7 mouse cellular contexts compared by ENCODE assay signal in the genomic region with DNA sequence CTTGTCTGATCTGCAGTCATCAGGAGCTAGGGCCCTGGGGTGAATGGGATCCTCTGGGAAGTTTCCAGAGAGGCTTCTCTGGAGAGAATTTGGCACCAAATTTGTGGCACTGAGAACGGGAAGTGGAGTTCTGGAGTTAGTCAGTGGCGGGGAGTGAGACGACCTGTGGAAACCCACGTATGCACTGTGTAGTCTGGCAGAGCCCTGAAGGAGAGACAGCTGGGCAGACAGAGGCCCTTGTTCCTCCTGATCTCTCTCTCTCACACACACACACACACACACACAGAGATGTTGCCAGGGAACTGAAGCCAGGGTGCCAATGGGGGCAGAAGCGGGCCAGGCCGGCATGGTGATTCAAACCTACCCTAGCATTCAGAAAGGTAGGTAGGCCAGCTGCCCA. TPM values are rescaled to one million over a fixed set of nuclear protein-coding genes. Genes with fewer than 3 reads are reported as not detected.
A peak's percentile ranks its signal among the peaks of the same experiment; 100 is the strongest.
DNase-seq lines count a peak whose midpoint lies in the region; ATAC-seq and TF ChIP-seq lines count a peak whose summit lies in the region.

No protein-coding gene starts in this region.

- H3K9ac ChIP-seq in hindbrain, embryonic 12.5 days = peak overlapping the region; percentile 42; the same call in 1 of the 2 replicates
- H3K9ac ChIP-seq in hindbrain, embryonic 11.5 days (ENCODE audit: low read depth, low read length) = no peak overlapping the region
- peak overlapping the region; percentile 46; the same call in 1 of the 2 replicates for H3K9ac ChIP-seq in hindbrain, embryonic 13.5 days
- H3K9ac ChIP-seq in midbrain, embryonic 15.5 days = no peak overlapping the region

- DNase-seq in hindbrain, embryonic 11.5 days (ENCODE audit: low spot score) = no peak
- DNase-seq in embryonic facial prominence, embryonic 10.5 days (ENCODE audit: low spot score) = no peak
- no peak for DNase-seq in layer of hippocampus, adult 2 months (ENCODE audit: low spot score in 2 of 2)
- no peak for DNase-seq in layer of hippocampus, postnatal 25 days (ENCODE audit: extremely low spot score in 1 of 2, low spot score in 1 of 2)

- H3K27me3 ChIP-seq in hindbrain, embryonic 12.5 days = peaks cover 5% of the 10 kb centered on the region; the same call in 1 of the 2 replicates
- no peaks in the 10 kb centered on the region for H3K27me3 ChIP-seq in hindbrain, embryonic 11.5 days (ENCODE audit: control insufficient read depth, insufficient read depth, low read length)
- H3K27me3 ChIP-seq in embryonic facial prominence, embryonic 10.5 days (replicated peaks; ENCODE audit: low read depth, poor library complexity, severe bottlenecking) = peaks cover 26% of the 10 kb centered on the region
- H3K27me3 ChIP-seq in hindbrain, embryonic 13.5 days = peaks cover 7% of the 10 kb centered on the region; the same call in 1 of the 2 replicates
- H3K27me3 ChIP-seq in midbrain, embryonic 15.5 days (replicated peaks) = no peaks in the 10 kb centered on the region

- peaks cover 28% of the 10 kb centered on the region for H3K4me1 ChIP-seq in hindbrain, embryonic 12.5 days
- H3K4me1 ChIP-seq in hindbrain, embryonic 11.5 days (replicated peaks; ENCODE audit: control insufficient read depth, insufficient read depth, low read length) = peaks cover 9% of the 10 kb centered on the region
- peaks cover 43% of the 10 kb centered on the region for H3K4me1 ChIP-seq in embryonic facial prominence, embryonic 10.5 days
- peaks cover 37% of the 10 kb centered on the region for H3K4me1 ChIP-seq in hindbrain, embryonic 13.5 days (replicated peaks)
- peaks cover 31% of the 10 kb centered on the region for H3K4me1 ChIP-seq in midbrain, embryonic 15.5 days

- H3K9me3 ChIP-seq in hindbrain, embryonic 12.5 days (replicated peaks) = no peaks in the 10 kb centered on the region
- no peaks in the 10 kb centered on the region for H3K9me3 ChIP-seq in hindbrain, embryonic 11.5 days (ENCODE audit: control insufficient read depth, low read length)
- no peaks in the 10 kb centered on the region for H3K9me3 ChIP-seq in embryonic facial prominence, embryonic 10.5 days
- no peaks in the 10 kb centered on the region for H3K9me3 ChIP-seq in hindbrain, embryonic 13.5 days
- H3K9me3 ChIP-seq in midbrain, embryonic 15.5 days = no peaks in the 10 kb centered on the region

- H3K36me3 ChIP-seq in hindbrain, embryonic 12.5 days = no peaks in the 10 kb centered on the region
- no peaks in the 10 kb centered on the region for H3K36me3 ChIP-seq in hindbrain, embryonic 11.5 days (ENCODE audit: control insufficient read depth, insufficient read depth, low read length)
- 0 out of 2 replicates have a peak, but pooled peaks cover under 1% of the 10 kb centered on the region for H3K36me3 ChIP-seq in embryonic facial prominence, embryonic 10.5 days (replicated peaks)
- H3K36me3 ChIP-seq in hindbrain, embryonic 13.5 days = no peaks in the 10 kb centered on the region
- no peaks in the 10 kb centered on the region for H3K36me3 ChIP-seq in midbrain, embryonic 15.5 days (replicated peaks)

- peak overlapping the region; percentile 44; the same call in 1 of the 2 replicates for H3K27ac ChIP-seq in hindbrain, embryonic 12.5 days
- H3K27ac ChIP-seq in hindbrain, embryonic 11.5 days (ENCODE audit: low read depth, low read length) = no peak overlapping the region
- H3K27ac ChIP-seq in embryonic facial prominence, embryonic 10.5 days (replicated peaks) = peak overlapping the region; percentile 98; the same call in 1 of the 2 replicates
- peak overlapping the region; percentile 1; the same call in 1 of the 2 replicates for H3K27ac ChIP-seq in hindbrain, embryonic 13.5 days
- no peak overlapping the region for H3K27ac ChIP-seq in midbrain, embryonic 15.5 days
- H3K27ac ChIP-seq in layer of hippocampus, adult 2 months = no peak overlapping the region

- H3K4me2 ChIP-seq in hindbrain, embryonic 12.5 days (replicated peaks) = peak overlapping the region; percentile 85; the same call in 1 of the 2 replicates
- H3K4me2 ChIP-seq in hindbrain, embryonic 11.5 days (replicated peaks; ENCODE audit: low read depth, low read length) = no peak overlapping the region
- H3K4me2 ChIP-seq in hindbrain, embryonic 13.5 days = peak overlapping the region; percentile 95; the same call in 1 of the 2 replicates
- peak overlapping the region; percentile 92 for H3K4me2 ChIP-seq in midbrain, embryonic 15.5 days

- no peak for ATAC-seq in hindbrain, embryonic 12.5 days (ENCODE audit: low FRiP score)
- ATAC-seq in hindbrain, embryonic 11.5 days (ENCODE audit: low FRiP score) = no peak
- no peak for ATAC-seq in hindbrain, embryonic 13.5 days (ENCODE audit: low FRiP score)
- ATAC-seq in midbrain, embryonic 15.5 days (replicated peaks) = peak; percentile 7; the same call in 1 of the 2 replicates

- TF ChIP-seq CTCF in layer of hippocampus, adult 2 months (conservative IDR thresholded peaks at IDR 0.05) = no peak

- H3K4me3 ChIP-seq in hindbrain, embryonic 12.5 days = no peak overlapping the region
- H3K4me3 ChIP-seq in hindbrain, embryonic 11.5 days (ENCODE audit: low read depth, low read length) = no peak overlapping the region
- peak overlapping the region; percentile 83 for H3K4me3 ChIP-seq in embryonic facial prominence, embryonic 10.5 days
- no peak overlapping the region for H3K4me3 ChIP-seq in hindbrain, embryonic 13.5 days
- no peak overlapping the region for H3K4me3 ChIP-seq in midbrain, embryonic 15.5 days
- no peak overlapping the region for H3K4me3 ChIP-seq in layer of hippocampus, adult 2 months

- whole genome bisulfite sequencing in hindbrain, embryonic 12.5 days = 50% methylated on average over 6 of the region's 6 CpGs
- WGBS in hindbrain, embryonic 11.5 days = 53% methylated on average over 6 of the region's 6 CpGs
- 53% methylated on average over 6 of the region's 6 CpGs for WGBS in embryonic facial prominence, embryonic 10.5 days
- WGBS in hindbrain, embryonic 13.5 days = 53% methylated on average over 6 of the region's 6 CpGs
- 50% methylated on average over 6 of the region's 6 CpGs for WGBS in midbrain, embryonic 15.5 days

RNA-seq across cellular contexts. Expression of gene Vegfa, which starts 1.0 kb away (rescaled TPM):
- 4.0 and 4.7 TPM in 2 replicates for polyA plus RNA-seq in hindbrain, embryonic 12.5 days (2016; fragmentation: Nextera tagmentation; extraction: Ambion mirVana)
- 2.6 and 6.2 TPM in 2 replicates for polyA plus RNA-seq in hindbrain, embryonic 11.5 days (2014; fragmentation: Nextera tagmentation; extraction: Ambion mirVana)
- 2.1 and 2.3 TPM in 2 replicates for polyA plus RNA-seq in embryonic facial prominence, embryonic 10.5 days (2016; fragmentation: Nextera tagmentation; extraction: Ambion mirVana)
- 2.8 and 4.1 TPM in 2 replicates for polyA plus RNA-seq in hindbrain, embryonic 13.5 days (2015; fragmentation: Nextera tagmentation; extraction: Ambion mirVana)
- 4.0 and 5.4 TPM in 2 replicates for polyA plus RNA-seq in midbrain, embryonic 15.5 days (2015; fragmentation: Nextera tagmentation; extraction: Ambion mirVana)
- total RNA-seq in layer of hippocampus, adult 2 months (2021) = 10 to 100 TPM; 76.3 to 77.9 TPM
- 10 to 100 TPM; 56.3 to 62.8 TPM for total RNA-seq in layer of hippocampus, postnatal 25 days (2021)

Comparison
In these comparisons a context has a peak if more than half of its experiments do, and no peak if none do; other contexts are left out.
1. H3K27ac ChIP-seq: peak in hindbrain, embryonic 12.5 days (single experiment), embryonic facial prominence, embryonic 10.5 days (single experiment) and hindbrain, embryonic 13.5 days (single experiment); none in hindbrain, embryonic 11.5 days (single experiment), midbrain, embryonic 15.5 days (single experiment) and layer of hippocampus, adult 2 months (single experiment).
2. H3K9ac ChIP-seq: peak in hindbrain, embryonic 12.5 days (single experiment) and hindbrain, embryonic 13.5 days (single experiment); none in hindbrain, embryonic 11.5 days (single experiment) and midbrain, embryonic 15.5 days (single experiment).